9 mouse cellular contexts compared by ENCODE assay signal in the genomic region with DNA sequence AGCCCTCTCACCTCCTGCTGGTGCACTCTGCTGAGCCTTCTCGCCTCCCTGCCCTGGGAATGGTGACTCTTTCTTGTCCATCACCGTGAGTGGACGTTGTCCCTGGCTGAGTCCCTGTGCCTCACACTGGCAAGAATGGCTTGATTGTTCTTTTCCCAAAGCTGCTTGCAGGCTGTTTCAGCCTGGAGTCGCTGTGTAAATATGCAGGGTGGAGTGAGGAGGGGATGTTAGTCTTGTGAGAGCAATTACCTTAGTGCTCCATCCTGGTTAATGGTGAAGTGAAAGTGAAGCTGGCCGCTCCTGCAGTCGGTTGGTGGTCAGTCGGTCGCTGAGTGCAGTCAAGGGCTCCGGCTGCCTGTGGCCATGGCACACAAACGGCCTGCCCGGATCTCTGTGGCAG. TPM values are rescaled to one million over a fixed set of nuclear protein-coding genes. Genes with fewer than 3 reads are reported as not detected.
A peak's percentile ranks its signal among the peaks of the same experiment; 100 is the strongest.
DNase-seq lines count a peak whose midpoint lies in the region; ATAC-seq lines count a peak whose summit lies in the region.
"Had no signal": no experiment of that assay in that cellular context is flagged by ENCODE, and none has a peak within 500 bp of the region (broad histone marks: within the 10 kb centered on the region; RNA-seq: fewer than 3 reads in every experiment).

No protein-coding gene starts in this region.

- 0 out of 2 replicates have a peak overlapping the region, but pooled peaks have one; percentile 16 for H3K9ac ChIP-seq in forebrain, embryonic 13.5 days
- no peak overlapping the region for H3K9ac ChIP-seq in forebrain, embryonic 11.5 days (ENCODE audit: low read length)
- H3K9ac ChIP-seq in midbrain, embryonic 13.5 days (replicated peaks): 0 out of 2 replicates have a peak overlapping the region, but pooled peaks have one; percentile 33
- H3K9ac ChIP-seq in midbrain, embryonic 15.5 days: no peak overlapping the region
- H3K9ac ChIP-seq in limb, embryonic 13.5 days: no peak overlapping the region
- no peak overlapping the region for H3K9ac ChIP-seq in stomach, embryonic 15.5 days

- no peaks in the 10 kb centered on the region for H3K27me3 ChIP-seq in forebrain, embryonic 13.5 days
- H3K27me3 ChIP-seq in forebrain, embryonic 11.5 days (ENCODE audit: control insufficient read depth, insufficient read depth, low read length): no peaks in the 10 kb centered on the region
- H3K27me3 ChIP-seq in midbrain, embryonic 13.5 days: no peaks in the 10 kb centered on the region
- H3K27me3 ChIP-seq in midbrain, embryonic 15.5 days (replicated peaks): no peaks in the 10 kb centered on the region
- H3K27me3 ChIP-seq in limb, embryonic 13.5 days: no peaks in the 10 kb centered on the region
- H3K27me3 ChIP-seq in stomach, embryonic 15.5 days (replicated peaks): no peaks in the 10 kb centered on the region

- no peaks in the 10 kb centered on the region for H3K36me3 ChIP-seq in forebrain, embryonic 13.5 days (ENCODE audit: poor library complexity, severe bottlenecking)
- H3K36me3 ChIP-seq in forebrain, embryonic 11.5 days (ENCODE audit: control insufficient read depth, insufficient read depth, low read length): no peaks in the 10 kb centered on the region
- no peaks in the 10 kb centered on the region for H3K36me3 ChIP-seq in midbrain, embryonic 13.5 days
- no peaks in the 10 kb centered on the region for H3K36me3 ChIP-seq in midbrain, embryonic 15.5 days (replicated peaks)
- no peaks in the 10 kb centered on the region for H3K36me3 ChIP-seq in limb, embryonic 13.5 days
- H3K36me3 ChIP-seq in stomach, embryonic 15.5 days: no peaks in the 10 kb centered on the region

- H3K4me1 ChIP-seq in forebrain, embryonic 13.5 days: peaks cover 14% of the 10 kb centered on the region
- no peaks in the 10 kb centered on the region; the same call in 1 of the 2 replicates for H3K4me1 ChIP-seq in forebrain, embryonic 11.5 days (replicated peaks; ENCODE audit: control insufficient read depth, insufficient read depth, low read length)
- H3K4me1 ChIP-seq in midbrain, embryonic 13.5 days (replicated peaks): peaks cover 51% of the 10 kb centered on the region
- peaks cover 19% of the 10 kb centered on the region; the same call in 1 of the 2 replicates for H3K4me1 ChIP-seq in midbrain, embryonic 15.5 days
- peaks cover 9% of the 10 kb centered on the region for H3K4me1 ChIP-seq in limb, embryonic 13.5 days
- H3K4me1 ChIP-seq in stomach, embryonic 15.5 days: peaks cover 27% of the 10 kb centered on the region

- H3K4me3 ChIP-seq in forebrain, embryonic 13.5 days: no peak overlapping the region
- no peak overlapping the region for H3K4me3 ChIP-seq in forebrain, embryonic 11.5 days (ENCODE audit: low read depth, low read length)
- no peak overlapping the region for H3K4me3 ChIP-seq in midbrain, embryonic 13.5 days (replicated peaks)
- no peak overlapping the region for H3K4me3 ChIP-seq in midbrain, embryonic 15.5 days
- no peak overlapping the region for H3K4me3 ChIP-seq in limb, embryonic 13.5 days
- peak overlapping the region; percentile 16; the same call in 1 of the 2 replicates for H3K4me3 ChIP-seq in stomach, embryonic 15.5 days (replicated peaks)

- H3K27ac ChIP-seq in forebrain, embryonic 13.5 days: no peak overlapping the region
- no peak overlapping the region for H3K27ac ChIP-seq in forebrain, embryonic 11.5 days (ENCODE audit: low read depth, low read length)
- H3K27ac ChIP-seq in midbrain, embryonic 13.5 days: peak overlapping the region; percentile 14; the same call in 1 of the 2 replicates
- no peak overlapping the region for H3K27ac ChIP-seq in midbrain, embryonic 15.5 days
- H3K27ac ChIP-seq in limb, embryonic 13.5 days: no peak overlapping the region
- H3K27ac ChIP-seq in stomach, embryonic 15.5 days: peak overlapping the region; percentile 81

- no peaks in the 10 kb centered on the region for H3K9me3 ChIP-seq in forebrain, embryonic 13.5 days (replicated peaks)
- no peaks in the 10 kb centered on the region for H3K9me3 ChIP-seq in forebrain, embryonic 11.5 days (ENCODE audit: control insufficient read depth, low read length)
- no peaks in the 10 kb centered on the region for H3K9me3 ChIP-seq in midbrain, embryonic 13.5 days
- H3K9me3 ChIP-seq in midbrain, embryonic 15.5 days: no peaks in the 10 kb centered on the region
- no peaks in the 10 kb centered on the region for H3K9me3 ChIP-seq in limb, embryonic 13.5 days
- H3K9me3 ChIP-seq in stomach, embryonic 15.5 days: no peaks in the 10 kb centered on the region

- no peak overlapping the region for H3K4me2 ChIP-seq in forebrain, embryonic 13.5 days
- no peak overlapping the region for H3K4me2 ChIP-seq in forebrain, embryonic 11.5 days (ENCODE audit: low read depth, low read length, severe bottlenecking)
- no peak overlapping the region for H3K4me2 ChIP-seq in midbrain, embryonic 13.5 days (replicated peaks)
- no peak overlapping the region for H3K4me2 ChIP-seq in midbrain, embryonic 15.5 days
- 0 out of 2 replicates have a peak overlapping the region, but pooled peaks have one; percentile 5 for H3K4me2 ChIP-seq in limb, embryonic 13.5 days (replicated peaks)
- peak overlapping the region; percentile 33 for H3K4me2 ChIP-seq in stomach, embryonic 15.5 days

- 53% methylated on average over 11 of the region's 11 CpGs for WGBS in forebrain, embryonic 13.5 days
- 61% methylated on average over 11 of the region's 11 CpGs for WGBS in forebrain, embryonic 11.5 days
- WGBS in midbrain, embryonic 13.5 days: 60% methylated on average over 11 of the region's 11 CpGs
- 62% methylated on average over 11 of the region's 11 CpGs for WGBS in midbrain, embryonic 15.5 days
- WGBS in limb, embryonic 13.5 days: 63% methylated on average over 11 of the region's 11 CpGs
- WGBS in stomach, embryonic 15.5 days: 47% methylated on average over 11 of the region's 11 CpGs

- DNase-seq in forebrain, embryonic 11.5 days (ENCODE audit: low spot score): no peak
- DNase-seq in ovary, postnatal 14 days (ENCODE audit: low spot score): no peak
- DNase-seq in thymus, postnatal 0 days (ENCODE audit: low spot score): no peak
- DNase-seq: left cerebral cortex, postnatal 4 days had no signal

- no peak for ATAC-seq in forebrain, embryonic 13.5 days
- no peak for ATAC-seq in forebrain, embryonic 11.5 days (replicated peaks; ENCODE audit: low FRiP score)
- ATAC-seq in midbrain, embryonic 13.5 days: no peak
- no peak for ATAC-seq in midbrain, embryonic 15.5 days (replicated peaks)
- no peak for ATAC-seq in limb, embryonic 13.5 days (ENCODE audit: low FRiP score, low read depth)
- ATAC-seq in stomach, embryonic 15.5 days (ENCODE audit: insufficient read depth, low FRiP score, low read depth): 0 out of 2 replicates have a peak, but pooled peaks have one; percentile 4

RNA-seq across cellular contexts. Expression of gene Mcf2l, which starts 57.8 kb away (rescaled TPM):
- polyA plus RNA-seq in forebrain, embryonic 13.5 days (2015; fragmentation: Nextera tagmentation; extraction: Ambion mirVana): 80.3 and 99.0 TPM in 2 replicates
- 55.5 and 63.8 TPM in 2 replicates for polyA plus RNA-seq in forebrain, embryonic 11.5 days (2014; fragmentation: Nextera tagmentation; extraction: Ambion mirVana)
- polyA plus RNA-seq in midbrain, embryonic 13.5 days (2015; fragmentation: Nextera tagmentation; extraction: Ambion mirVana): 130 and 141 TPM in 2 replicates
- polyA plus RNA-seq in midbrain, embryonic 15.5 days (2015; fragmentation: Nextera tagmentation; extraction: Ambion mirVana): 176 and 189 TPM in 2 replicates
- polyA plus RNA-seq in limb, embryonic 13.5 days (2015; fragmentation: Nextera tagmentation; extraction: Ambion mirVana): 11.0 and 13.1 TPM in 2 replicates
- 14.3 and 18.4 TPM in 2 replicates for polyA plus RNA-seq in stomach, embryonic 15.5 days (2015; fragmentation: Nextera tagmentation; extraction: Ambion mirVana)
- polyA plus RNA-seq in thymus, postnatal 0 days (2015; fragmentation: Nextera tagmentation; extraction: Ambion mirVana): 4.8 and 5.3 TPM in 2 replicates

Comparison
In these comparisons a context has a peak if more than half of its experiments do, and no peak if none do; other contexts are left out.
1. H3K27ac ChIP-seq: peak in midbrain, embryonic 13.5 days (single experiment) and stomach, embryonic 15.5 days (single experiment); none in forebrain, embryonic 13.5 days (single experiment), forebrain, embryonic 11.5 days (single experiment), midbrain, embryonic 15.5 days (single experiment) and limb, embryonic 13.5 days (single experiment).
2. H3K9ac ChIP-seq: peak in forebrain, embryonic 13.5 days (single experiment) and midbrain, embryonic 13.5 days (single experiment); none in forebrain, embryonic 11.5 days (single experiment), midbrain, embryonic 15.5 days (single experiment), limb, embryonic 13.5 days (single experiment) and stomach, embryonic 15.5 days (single experiment).
3. H3K4me2 ChIP-seq: peak in limb, embryonic 13.5 days (single experiment) and stomach, embryonic 15.5 days (single experiment); none in forebrain, embryonic 13.5 days (single experiment), forebrain, embryonic 11.5 days (single experiment), midbrain, embryonic 13.5 days (single experiment) and midbrain, embryonic 15.5 days (single experiment).